Mouse (Mus musculus) urinary bladder, postnatal 25 days (tissue): ENCODE results near the gene Pth2.
"Not testable (repeated sequence)": the region's sequence is repeated elsewhere in the genome, so short reads cannot be mapped to it uniquely, and the experiment has no call there.

Experiments
- DNase-seq: peaks from one replicate; pipeline ENCODE4 v3.0.0; 2022; ENCODE audit warnings: low spot score

Gene Pth2

DNA sequence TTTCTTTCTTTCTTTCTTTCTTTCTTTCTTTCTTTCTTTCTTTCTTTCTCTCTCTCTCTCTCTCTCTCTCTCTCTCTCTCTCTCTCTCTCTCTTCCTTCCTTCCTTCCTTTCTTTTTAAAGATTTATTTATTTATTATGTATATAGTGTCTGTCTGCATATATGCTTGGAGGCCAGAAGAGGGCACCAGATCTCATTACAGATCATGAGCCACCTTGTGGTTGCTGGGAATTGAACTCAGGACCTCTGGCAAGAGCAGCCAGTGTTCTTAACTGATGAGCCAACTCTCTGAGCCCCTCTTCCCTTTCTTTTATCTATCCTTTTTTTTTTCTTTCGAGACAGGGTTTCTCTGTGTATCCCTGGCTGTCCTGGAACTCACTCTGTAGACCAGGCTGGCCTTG, 7.0 kb upstream of the Pth2 start:
- DNase-seq = not testable (repeated sequence)

DNA sequence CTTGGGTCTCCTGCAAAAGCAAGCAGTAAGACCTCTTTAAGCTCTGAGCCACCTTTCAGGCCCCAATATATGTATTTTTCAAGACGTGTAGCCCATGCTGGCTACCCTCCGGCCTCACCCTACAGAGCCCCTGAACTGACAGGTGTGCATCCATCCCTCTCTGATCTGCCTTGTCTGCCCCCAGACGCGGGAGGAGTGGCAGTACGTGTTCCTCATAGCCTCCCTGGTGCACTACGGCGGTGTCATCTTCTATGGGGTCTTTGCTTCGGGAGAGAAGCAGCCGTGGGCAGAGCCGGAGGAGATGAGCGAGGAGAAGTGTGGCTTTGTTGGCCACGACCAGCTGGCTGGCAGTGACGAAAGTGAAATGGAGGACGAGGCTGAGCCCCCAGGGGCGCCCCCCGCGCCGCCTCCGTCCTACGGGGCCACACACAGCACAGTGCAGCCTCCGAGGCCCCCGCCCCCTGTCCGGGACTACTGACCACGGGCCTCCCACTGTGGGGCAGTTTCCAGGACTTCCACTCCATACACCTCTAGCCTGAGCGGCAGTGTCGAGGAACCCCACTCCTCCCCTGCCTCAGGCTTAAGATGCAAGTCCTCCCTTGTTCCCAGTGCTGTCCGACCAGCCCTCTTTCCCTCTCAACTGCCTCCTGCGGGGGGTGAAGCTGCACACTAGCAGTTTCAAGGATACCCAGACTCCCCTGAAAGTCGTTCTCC, 6.1 kb upstream of the Pth2 start:
- DNase-seq = no peak

DNA sequence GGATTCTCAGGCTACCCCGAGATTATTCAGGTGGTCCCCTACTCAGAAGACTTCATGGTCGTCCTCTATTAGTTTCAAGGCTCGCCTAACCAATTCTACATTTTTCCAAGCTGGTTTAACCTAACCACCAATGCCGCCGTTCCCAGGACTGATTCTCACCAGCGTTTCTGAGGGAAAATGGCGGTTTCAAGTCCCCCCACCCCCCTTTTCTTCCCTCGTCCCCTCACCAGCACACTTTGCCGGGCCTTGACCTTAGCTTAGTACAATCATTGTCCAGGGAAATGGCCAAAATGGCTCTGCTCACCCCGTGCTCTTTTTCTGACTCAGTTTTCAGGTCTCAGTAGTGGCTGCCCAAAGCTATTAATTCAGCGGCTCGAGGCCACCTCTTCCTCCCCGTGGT, 5.4 kb upstream of the Pth2 start:
- DNase-seq = no peak

DNA sequence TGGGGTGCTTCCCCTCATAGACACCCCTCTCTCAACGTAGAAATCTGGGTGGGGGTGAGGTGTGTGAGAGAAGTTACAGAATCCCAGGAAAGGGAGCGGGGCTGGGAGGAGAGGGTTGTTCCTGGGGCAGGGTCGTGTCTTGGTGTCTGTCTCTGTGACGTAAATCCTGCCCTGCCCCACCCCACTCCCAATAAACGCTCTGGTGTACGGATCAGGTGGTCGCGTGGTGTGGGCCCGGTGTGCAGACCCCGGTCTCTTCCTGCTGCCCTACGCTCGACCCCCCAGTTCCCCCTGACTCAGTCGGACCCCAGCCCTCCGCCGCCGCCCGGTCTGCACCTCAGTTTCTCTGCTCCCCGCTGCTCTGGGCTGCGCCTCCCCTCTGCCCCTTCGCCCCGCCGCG, 4.9 kb upstream of the Pth2 start:
- DNase-seq = no peak

DNA sequence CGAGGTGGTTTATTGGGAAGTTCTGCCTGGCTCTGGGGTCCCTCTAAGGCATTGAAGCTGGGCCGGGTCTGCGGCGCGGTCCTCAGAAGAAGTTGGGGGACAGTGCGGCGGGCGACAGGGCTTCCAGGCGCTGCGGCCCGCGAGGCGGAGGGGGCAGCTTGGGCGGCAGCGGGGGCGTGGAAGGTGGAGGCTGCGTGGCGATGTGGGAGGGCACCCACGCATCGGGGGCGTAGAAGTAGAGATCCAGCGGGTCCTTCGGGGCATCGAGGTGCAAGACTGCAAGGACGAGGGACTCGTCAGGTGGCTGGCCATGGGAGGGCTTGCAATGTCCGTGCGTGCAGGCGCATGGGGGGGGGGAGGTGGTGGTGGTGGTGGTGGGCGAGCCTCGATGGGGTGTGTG, 4.4 kb upstream of the Pth2 start:
- DNase-seq = no peak

DNA sequence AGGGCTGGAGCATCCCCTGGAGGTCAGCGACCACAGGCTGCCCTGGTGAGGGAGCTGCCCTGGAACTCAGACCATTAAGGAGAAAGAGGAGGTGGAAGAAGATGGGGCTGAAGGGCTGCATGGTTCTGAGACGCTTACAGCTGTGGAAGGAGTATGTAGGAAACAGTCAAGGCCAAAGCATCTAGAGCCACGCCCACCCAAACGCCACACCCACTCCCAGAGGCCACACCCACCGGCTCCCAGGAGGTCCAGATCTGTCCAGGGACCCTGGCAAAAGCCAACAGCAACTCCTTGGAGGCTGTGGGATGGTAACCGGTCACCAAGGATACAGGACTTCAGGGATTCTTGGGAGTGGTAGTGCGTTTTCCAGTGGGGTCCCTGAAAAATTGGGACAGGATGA, 2.2 kb upstream of the Pth2 start:
- no peak for DNase-seq

DNA sequence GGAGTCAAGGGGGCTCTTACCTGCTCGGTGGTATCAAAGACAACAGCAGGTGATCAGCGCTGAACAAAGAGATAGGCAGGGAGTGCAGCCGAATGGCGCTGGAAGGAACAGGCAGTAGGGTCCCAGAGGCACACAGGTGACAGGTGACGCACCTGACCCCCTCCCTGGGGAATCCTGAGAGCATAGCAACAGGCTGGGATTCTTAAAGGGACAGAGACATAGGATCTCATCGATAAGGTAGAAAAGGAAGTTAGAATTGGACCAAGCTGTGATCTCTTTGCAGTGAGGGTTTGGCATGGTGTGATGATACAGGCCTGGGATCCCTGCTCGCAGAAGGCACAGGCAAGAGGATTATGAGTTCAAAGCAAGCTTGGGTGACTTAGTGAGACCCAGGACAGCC, 1.3 kb upstream of the Pth2 start, which contains the start of gene Gfy:
Gene Gfy, minus strand, starts transcription at position 101 of the 400 bp plus-strand sequence.
- no peak for DNase-seq

DNA sequence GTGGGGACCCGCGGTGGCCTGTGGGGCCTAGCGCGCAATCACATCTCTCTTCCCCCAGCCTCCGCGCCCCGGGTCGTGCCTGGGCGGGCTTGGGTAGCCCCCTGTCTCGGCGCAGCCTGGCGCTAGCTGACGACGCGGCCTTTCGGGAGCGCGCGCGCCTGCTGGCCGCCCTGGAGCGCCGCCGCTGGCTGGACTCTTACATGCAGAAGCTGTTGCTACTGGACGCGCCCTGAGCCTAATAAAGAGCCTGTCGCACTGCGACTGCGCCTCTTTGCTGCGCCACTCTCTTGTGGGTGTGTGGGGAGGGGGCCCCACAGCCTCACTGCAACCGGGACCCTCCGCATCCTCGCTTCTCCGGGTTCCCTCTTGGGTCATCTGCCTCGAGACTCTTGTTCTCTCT, 745 bp downstream of the Pth2 start:
- no peak for DNase-seq

DNA sequence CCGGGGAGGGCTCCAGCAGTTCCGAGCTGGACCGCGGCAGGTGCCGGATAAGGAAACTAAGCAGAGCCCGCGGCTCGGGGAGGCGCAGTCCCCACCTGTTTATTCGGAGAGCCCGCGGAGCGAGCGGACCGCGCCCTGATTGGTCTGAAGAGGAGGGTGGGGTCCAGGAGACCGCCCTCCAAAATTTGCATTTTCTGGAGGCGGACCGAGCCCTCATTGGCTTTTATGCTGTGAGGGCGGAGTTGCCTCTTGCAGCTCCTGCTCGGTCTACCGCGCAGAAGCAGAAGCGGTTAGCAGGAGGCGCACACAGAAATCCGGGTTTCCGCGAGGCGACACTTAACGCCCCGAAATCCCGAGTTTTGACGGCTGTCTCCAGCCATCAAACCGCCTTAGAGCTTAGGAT, 1.4 kb downstream of the Pth2 start:
- peak; percentile 72 for DNase-seq

DNA sequence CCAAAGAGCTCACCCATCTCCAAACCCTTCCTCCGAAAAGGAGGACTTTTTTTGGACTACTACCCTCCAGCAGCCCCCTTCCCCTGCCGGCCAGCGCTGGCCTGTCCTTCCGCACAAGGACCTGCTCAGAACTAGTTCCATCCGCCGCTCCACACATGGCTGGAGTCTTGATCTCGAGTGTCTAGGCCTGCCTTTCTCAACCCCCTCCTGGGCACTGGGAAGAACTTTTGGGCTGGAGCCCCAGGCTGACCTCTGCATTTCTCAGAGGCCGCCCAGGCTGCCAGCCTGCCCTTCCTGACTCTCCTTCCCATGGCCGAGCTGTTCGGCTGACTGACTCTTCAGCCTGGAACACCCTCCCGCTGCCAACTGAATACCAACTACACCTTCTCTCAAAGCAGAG, 1.8 kb downstream of the Pth2 start:
- no peak for DNase-seq

DNA sequence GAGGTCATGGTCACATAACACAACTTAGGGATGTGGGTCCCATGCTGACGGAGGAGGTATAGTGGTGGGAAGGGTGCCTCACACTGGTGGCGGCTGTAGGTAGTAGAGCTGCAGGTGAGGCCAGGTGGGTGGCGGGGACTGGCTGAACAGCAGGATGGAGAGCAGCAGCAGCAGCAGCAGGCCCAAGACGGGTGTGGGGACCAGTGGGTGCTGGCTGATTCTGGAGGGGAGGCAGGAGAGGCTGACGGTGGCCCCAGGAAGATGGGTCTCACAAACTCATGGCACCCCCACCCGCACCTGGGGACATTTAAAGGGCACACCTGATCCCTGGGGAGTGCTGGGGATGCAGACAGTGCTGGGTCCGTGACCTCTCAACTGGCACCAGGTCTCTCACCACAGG, 2.9 kb downstream of the Pth2 start:
- DNase-seq = no peak

DNA sequence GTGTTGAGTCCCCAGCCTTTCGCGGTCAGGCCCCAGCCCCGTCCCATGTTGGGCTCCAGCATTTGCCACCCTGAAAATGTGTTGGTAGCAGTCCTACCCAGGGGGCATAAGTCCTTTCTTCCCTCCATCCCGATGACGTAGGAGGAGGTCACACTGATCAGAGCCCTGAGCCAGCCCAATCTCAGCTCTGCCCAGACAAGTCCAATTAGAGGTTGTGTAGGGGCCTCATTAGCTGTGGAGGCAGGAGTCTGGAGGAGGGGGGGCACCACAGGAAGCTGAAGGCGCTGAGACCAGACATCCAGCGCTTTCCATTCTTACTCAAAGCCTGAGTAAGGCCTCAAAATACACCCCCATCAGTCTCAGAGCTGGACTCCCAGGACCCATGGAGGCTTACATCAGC, 5.1 kb downstream of the Pth2 start:
- no peak for DNase-seq

DNA sequence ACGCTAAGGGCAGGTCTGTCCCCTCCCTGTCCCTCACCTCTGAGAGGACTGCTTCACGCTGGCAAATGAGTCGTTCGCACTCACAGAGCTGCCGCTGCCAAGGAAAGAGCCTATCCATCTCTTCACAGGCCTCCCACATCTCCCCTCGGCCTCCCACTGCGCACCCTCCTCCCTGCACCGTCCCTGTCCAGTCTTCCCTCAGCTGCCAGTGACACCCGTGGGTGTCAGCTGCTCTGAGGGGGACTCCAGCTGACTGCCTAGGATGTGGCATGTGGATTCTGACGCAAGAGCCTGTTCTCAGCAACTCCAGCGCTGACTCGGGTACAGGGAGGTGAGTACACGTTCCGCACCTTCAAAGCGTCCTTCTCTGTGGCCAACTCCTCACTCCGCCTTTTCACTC, 8.8 kb downstream of the Pth2 start:
- DNase-seq = no peak

DNA sequence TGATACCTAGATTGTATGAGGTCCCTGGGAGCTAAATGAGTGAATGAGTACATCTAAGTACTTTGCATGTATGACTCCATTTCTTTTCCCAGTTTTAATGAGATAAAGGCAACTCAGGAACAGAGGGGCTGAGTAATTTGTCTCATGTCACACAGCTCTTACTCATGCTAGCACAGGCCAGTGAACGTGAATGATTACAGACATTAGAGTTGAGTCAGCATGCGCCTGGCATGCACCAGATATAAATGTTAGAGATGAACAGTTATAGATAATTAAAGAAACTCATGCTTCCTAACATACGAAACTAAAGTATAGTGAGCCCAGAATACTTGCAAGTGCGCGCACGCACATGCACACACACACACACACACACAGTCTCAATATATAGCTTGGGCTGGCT, 9.4 kb downstream of the Pth2 start:
- no peak for DNase-seq

DNA sequence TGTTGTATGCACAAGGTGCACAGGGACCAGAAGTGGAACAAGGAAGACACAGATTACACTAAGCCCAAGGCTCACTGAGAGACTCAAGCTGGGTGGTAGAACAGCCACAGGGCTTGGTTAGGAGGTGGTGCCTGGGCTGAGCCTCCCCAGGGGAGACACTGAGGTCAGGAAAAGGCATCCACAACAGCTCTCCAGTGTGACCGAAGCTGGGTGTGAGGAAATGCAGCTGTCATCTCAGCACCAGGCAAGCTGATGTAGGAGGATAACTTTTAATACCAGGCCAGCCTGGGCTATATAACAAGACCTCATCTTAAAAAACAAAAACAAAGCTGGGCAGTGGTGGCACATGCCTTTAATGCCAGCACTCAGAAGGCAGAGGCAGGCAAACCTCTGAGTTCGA, 10.4 kb downstream of the Pth2 start:
- no peak for DNase-seq

DNA sequence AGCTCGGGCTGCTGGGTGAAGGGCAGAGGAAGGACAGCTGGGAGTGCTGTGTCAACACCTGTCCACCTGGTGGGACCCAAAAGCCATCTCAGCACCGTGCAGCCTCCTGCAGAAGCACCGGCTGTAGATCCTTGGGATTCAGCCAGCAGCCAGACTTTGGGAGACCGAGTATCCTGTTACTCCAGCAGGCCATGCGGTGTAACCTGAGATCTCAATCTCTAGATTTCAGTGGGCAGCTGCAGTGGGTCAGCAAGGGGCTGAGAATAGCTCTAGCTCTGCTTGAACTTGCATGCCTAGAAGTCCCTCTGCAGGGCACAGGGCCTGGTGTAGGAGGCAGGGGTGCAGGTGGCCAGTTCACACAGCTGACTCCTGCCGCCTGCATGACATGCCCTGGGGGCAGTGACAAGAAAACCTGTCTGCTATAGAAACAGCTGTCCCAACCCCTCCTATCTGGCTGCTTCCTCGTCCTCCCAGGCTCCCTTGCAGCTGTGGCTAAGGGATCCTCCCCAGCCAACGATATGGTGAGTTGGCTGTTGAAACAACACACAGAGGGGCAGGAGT, 11.1 kb downstream of the Pth2 start:
- no peak for DNase-seq

DNA sequence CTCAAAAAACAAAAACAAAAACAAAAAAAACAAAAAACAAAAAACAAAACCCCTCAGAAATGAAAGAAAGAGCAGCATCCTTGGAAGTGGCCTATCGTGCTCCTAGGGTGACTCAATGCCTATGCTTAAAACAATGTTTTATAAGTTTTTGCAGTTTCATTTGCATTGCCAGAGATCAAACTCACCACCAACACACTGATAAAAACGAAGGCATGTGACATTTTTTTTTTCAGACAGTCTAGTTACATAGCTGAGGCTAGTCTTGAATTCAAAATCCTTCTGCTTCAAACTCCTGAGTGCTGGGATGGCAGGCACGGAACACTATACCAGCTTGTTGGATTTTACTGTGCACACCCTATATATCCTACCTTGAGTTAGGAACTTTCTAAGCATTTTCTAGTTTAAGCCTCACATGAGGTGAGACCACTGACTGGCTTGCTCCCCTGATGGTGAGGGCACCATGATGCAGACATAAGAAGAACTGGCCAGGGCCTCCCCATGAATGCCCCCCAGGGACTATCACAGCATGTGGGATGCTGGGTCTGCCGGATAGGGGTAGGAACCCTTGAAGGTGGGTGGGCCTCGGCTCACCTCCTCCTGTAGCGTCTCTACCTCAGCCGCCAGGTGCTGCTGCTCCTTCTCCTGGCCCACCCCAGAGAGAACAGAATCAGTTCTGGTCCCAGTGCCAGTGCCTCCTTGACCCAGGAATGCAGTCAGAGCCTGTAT, 12.0 kb downstream of the Pth2 start:
- no peak for DNase-seq

DNA sequence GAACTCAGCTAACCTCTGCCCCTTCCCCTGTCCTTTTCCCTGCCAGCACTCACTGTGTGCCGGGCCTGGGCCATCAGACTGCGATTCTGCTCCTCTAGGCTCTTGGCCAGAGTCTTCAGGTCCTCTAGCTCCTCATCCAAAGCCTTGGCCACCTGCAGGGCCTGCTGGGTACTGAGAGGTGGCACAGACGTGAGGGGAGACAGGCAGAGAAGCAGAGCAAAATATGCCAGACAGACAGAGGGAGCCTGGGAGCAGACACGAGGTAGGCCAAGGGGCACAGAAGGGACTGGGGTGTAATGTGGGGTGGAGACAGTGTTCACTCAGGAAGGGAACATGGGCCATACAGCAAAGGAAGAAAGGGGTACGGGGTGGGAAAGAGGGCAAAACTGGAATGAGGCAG, 12.6 kb downstream of the Pth2 start:
- DNase-seq = no peak

DNA sequence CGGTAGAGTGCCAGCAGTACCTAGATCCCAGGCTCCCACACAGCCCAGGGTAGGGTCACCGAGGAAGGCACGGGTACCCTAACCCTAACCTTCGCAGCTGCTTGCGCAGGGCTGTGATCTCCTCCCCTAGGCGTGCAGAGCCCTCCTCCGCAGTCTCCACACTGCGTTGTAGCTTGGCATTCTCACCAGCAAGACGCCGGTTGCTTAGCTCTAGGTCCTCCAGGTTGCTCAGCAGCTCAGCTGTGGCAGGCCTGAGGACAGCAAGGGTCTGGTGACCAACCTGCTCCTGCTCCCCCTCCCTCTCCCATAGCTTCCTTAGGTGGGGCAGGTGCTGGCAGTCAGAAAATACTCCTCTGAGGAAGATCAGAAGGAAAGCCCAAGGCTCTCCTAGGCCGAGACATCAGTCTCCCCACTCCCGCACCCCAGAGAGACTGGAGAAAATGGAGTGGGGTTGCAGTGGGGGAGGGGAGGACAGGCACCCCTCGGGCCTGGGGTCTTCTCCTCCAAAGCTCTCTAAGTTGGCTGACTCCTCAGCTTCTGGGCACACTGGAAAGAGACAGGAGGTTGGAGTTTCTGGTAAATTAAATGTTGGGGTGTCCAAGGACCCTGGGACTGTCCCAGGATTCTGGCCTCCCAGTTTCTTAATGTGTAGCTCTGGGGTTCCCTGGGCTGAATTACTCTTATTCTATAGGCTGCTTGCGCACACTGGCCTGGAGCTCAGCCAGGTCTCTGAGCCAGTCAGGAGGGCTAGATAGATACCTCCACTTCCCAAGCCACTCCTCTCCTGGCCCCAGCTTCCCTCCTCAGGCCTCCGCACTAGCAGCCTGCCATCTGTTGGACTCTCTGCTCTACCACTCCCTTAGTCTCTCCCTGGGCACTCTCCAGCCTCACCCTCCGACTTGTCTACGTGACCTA, 13.3 kb downstream of the Pth2 start:
- no peak for DNase-seq

DNA sequence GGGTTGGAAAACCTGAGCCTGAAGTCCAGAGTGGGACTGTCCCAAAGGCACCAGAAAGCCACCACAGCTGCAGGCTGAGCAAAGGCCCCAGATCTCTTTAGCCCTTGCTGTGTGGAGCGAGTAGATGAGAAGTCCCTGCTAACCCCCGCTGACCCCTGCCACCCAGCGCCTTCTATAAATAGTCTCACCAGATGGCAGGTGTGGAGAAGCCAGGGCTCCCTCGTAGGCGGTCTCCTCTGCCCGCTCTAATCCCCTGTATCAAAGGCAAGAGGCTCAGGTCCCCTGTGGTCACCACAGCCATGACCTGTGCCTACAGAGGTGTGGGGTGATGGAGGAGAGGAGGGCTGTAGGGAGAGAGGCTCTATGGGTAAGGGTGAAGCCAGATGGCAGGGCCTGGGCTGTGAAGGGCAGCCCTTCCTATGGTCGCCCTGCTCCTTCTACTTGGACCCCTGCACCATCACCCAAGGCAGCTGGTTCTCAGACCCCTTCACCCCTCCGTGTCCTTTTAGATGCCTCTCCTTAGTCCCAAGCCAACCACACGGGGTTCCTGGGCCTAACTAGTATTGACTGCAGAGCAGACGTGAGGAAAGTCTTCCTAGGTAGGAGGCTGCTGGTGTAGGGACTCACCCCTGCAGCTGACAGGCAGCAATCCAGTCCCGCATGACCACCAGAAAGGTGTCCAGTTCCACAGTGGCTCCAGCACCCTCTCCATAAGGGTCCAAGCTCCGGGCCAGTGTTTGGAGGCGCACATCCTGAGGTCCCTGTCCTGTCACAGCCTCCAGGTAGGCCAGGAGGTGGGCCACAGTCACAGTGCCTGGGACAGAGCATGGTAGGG, 14.8 kb downstream of the Pth2 start:
- DNase-seq = no peak

DNA sequence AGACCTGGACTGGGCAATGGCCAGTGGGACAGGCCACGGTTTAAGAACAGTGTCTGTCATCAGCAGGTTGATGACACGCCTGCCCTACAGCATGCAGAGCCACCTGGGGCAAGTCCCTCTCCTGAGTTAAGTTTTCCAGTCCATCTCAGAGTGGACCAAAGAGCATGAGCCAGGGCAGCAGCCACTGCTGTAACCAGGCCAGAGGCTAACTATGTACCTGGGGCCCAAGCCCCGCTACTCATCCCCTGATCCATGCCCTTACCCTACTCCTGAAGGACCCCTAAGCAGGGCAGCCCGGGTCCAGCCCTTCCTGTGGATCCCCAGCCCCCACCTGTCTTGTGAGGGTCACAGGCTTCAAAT, 15.4 kb downstream of the Pth2 start:
- no peak for DNase-seq

DNA sequence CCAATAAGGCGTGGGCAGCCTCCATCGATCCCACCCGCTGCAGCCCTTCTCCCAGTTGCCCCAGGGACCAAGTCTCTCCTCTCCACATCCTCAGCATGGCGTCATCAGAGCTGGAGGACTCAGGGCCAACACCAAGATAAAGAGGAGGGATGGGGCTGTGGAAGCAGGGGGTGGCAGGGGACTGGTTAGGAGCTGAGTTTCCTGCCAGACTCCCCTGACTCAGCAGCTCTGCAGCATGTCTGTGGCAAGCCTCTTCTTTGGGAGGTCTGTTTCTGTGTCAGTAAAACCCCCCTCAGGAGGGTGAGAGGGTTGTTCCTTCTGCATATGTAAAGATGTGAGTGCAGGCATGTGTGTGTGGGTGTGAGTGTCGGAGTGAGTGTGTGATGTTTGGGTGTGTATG, 16.2 kb downstream of the Pth2 start:
- DNase-seq = no peak
